Mouse (Mus musculus) mature B cell (primary cell): ENCODE results near the gene Syt16.

Experiments
- in situ Hi-C: fragments of 300-500 bp; cut with MboI; formaldehyde crosslinking; loops from 2 replicates; pipeline ENCODE4 v1.14.3; 2019

Syt16 gene

GRCm38 (mm10) chr12:74105811-74106513 lies 108.5 kb downstream of the Syt16 start:
- in situ Hi-C loops = no loop called here

- in situ Hi-C loops = no loop called here
These were observed 111.2 kb downstream of the Syt16 start for GRCm38 (mm10) chr12:74108663-74109081.

DNA sequence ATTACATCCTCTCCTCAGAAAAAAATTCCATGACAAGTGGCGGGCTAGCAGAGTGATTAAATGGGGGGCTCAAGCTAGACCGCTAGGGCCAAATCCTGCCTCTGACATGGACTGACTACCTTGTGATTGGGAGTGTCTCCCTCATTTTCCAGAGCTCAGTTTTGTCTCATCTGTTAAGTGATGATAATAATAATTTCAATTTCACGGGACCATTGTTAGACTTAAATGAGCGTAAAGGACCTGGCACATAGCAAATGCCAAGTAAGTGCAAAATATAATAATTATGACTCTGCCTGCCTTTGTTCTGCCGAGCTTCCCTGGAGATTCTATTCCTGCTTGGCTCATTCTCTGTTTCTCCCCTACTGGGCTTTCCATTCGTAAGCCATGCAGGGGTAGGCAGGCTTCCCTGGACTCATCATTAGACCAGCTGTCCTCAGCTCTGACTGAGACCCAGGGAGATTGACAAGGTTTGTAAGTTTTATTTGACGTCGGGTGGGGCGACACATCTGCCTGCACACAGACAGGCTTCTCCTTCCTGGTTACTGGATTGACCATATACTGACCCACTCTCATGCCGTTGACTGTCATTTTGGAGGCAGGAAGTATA lies 112.1 kb downstream of the Syt16 start:
- in situ Hi-C loops = no loop called here

DNA sequence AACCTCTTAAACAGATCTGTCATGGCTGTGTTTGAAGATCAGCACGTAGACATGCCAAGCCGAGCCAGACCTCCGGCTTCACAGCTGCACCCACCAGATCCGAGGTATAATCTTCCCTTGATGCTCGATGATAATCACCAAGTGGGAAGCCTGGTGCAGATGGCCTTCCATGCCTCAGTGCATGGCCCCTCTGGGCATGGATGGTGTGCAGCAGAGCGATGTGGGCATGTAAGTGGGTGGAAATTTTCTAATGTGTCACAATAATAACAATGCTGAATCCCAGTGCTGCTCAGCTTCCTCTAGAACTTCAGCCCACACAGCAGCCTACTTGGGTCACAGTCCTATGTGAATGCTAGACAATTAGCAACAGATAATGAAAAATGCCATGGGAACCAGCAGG lies 119.4 kb downstream of the Syt16 start:
- in situ Hi-C loops = no loop called here

DNA sequence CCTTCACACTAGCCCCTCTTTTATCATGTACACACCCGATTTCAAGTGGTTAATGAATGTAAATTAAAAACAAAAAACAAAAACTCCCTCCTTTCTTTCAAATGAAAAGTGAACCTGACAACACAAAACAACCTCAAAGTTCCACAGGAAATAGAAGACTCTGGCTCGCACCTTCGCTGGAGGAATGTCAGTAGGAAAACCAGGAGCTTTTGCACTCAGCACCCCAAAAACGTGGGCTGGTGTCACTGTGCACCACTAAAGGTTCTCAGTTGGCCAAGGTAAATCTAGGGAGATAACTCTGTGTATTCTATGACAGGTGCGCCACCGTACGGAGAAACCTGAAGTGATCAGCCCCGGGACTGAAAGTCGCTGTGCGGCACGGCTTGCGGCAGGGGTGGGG lies 128.3 kb downstream of the Syt16 start:
- in situ Hi-C loops = no loop called here

- in situ Hi-C loops = no loop called here
These were observed 130.8 kb downstream of the Syt16 start for GRCm38 (mm10) chr12:74128229-74128628.

- in situ Hi-C loops = no loop called here
These were observed 134.3 kb downstream of the Syt16 start for GRCm38 (mm10) chr12:74131790-74132189.

GRCm38 (mm10) chr12:74142147-74142546 lies 144.7 kb downstream of the Syt16 start:
- in situ Hi-C loops = no loop called here

DNA sequence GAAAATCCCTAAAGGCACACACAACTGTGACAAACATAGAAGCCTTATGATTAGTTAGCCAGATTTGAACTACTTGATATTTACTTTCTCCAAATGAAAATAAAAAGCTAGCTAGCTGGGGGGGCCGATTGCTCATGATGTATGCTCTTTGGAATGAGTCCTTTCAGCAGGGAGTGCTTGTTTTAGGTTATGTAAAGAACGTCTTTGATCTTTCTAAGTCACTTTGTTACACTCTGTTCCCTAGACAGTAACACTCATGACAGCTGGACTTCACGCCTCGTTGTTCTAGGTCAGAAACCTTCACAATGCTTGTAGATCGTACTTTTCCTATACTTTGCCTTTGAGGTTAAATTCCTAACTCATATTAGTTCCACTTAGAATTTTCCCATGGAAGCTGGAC lies 146.9 kb downstream of the Syt16 start:
- in situ Hi-C loops = no loop called here

GRCm38 (mm10) chr12:74160791-74161190 lies 163.3 kb downstream of the Syt16 start:
- in situ Hi-C loops = no loop called here

DNA sequence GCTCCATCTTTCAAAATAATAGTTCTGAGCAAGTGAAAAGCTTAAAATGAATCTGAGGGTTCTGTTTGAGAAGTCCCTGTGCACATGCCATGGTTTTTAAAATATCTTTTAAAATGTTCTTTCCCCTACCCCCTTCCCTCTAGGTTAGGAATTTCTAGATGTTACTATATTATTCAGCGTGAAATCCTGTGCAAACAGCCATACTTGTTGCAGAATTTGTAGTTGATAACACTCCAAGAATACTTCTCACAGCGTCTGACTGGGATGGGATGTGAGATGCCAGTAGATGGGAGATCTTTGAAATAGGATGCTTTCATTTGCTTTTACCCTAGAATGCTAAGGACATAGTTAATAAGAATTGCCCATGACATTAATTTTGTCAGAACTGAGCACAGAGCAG lies 165.6 kb downstream of the Syt16 start:
- in situ Hi-C loops = no loop called here

GRCm38 (mm10) chr12:74171257-74171656 lies 173.8 kb downstream of the Syt16 start:
- in situ Hi-C loops = no loop called here

DNA sequence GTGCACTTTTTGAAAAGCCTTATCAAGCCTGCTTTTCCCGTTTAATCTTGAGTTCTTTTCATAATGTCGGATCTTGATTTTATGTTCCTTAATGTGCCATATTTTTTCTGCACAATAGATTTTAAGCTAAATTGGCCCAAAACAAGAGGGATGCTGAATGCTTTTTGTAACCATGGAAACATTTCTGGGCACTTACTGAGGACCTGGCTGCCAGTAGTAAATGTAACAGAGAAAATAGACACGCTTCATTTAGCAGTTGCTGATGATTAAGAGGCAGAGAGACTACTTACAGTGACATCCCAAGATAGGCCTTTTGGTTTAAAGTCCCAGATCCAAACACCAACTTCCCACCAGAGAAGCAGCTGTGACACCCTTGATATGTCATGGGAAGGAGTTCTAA lies 176.4 kb downstream of the Syt16 start:
- in situ Hi-C loops = no loop called here

- in situ Hi-C loops = no loop called here
These were observed 187.1 kb downstream of the Syt16 start for GRCm38 (mm10) chr12:74184596-74184995.

DNA sequence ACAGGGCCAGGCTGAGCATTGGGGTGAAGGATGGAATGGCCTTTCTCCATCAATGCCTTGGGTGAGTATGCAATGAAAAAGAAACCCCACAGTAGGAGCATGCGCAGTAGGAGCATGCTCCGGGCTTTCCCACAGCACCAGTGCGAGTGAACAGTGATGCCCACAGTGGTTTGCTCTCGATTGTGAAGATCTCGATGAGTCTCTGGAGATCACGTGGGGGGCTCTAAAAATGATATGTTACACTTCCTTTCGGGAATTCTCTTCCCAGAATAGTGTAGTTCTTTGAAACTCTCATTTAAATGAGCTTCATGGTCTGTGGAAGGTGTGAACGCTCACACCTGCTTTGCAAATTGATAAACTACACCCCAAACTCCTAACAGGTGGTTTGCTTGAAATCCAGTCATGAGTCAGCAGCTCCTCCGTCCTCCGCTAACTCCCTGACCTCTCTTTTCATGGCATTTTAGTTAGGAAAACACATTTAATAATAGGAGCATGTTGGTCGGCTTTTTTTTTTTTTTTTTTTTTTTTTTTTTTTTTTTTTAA lies 190.9 kb downstream of the Syt16 start:
- in situ Hi-C loops = no loop called here

GRCm38 (mm10) chr12:74188815-74189214 lies 191.4 kb downstream of the Syt16 start:
- in situ Hi-C loops = no loop called here

DNA sequence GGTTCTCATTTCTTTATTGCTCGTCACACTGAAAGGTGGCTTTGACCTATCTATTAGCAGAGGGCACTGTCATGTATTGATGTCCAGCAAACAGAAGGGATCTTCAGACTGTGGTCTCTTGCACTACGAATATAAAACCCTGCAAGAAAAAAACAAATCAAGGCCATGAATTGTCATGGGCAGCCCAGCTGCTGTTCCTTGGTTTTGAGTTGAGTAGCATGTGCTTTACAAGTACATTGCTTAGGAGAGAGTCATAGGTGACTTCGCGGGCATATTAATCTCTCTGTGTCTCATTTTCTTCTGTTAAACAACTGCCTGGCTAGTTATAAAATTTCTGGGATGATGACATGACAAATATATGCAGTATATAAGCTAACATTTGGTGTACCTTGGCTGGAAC lies 192.4 kb downstream of the Syt16 start:
- in situ Hi-C loops = no loop called here

DNA sequence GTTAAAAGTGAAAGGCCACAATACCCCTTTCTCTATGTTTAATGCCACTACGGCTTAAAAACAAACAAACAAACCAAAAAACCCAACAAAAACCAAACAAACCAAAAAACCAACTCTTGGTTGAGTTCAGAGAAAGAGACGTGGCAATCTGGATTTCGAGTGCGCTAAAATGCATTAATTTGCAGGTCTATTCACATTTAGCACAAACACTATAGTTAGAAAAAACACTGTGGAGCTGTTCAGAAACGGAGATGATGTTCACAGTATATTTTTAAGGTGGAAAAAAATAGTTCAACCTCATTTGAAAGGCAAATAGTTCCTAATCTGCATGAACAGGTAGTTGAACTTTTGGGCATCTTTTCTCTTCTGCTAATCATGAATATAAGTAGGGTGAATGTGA lies 192.8 kb downstream of the Syt16 start:
- in situ Hi-C loops = no loop called here

- in situ Hi-C loops = no loop called here
These were observed 195.1 kb downstream of the Syt16 start for GRCm38 (mm10) chr12:74192552-74192951.

DNA sequence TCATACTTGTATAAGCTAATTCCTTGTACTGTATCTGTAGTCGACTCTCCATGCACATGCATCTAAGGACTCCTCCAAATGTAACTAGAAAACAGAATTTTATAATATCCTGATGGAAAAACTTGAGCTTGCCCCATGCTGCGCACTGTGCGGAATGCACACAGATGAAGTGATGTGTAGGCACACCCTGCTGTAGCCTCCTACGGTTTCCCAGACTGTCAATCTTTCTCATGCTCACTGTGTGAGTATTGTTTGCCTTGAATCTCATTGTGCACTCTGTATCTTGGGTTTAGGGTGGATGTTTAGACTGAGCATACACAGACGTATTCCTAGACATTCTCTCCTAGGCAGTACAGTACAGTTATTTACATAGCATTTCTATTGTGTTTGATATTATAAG lies 203.9 kb downstream of the Syt16 start:
- in situ Hi-C loops = no loop called here

DNA sequence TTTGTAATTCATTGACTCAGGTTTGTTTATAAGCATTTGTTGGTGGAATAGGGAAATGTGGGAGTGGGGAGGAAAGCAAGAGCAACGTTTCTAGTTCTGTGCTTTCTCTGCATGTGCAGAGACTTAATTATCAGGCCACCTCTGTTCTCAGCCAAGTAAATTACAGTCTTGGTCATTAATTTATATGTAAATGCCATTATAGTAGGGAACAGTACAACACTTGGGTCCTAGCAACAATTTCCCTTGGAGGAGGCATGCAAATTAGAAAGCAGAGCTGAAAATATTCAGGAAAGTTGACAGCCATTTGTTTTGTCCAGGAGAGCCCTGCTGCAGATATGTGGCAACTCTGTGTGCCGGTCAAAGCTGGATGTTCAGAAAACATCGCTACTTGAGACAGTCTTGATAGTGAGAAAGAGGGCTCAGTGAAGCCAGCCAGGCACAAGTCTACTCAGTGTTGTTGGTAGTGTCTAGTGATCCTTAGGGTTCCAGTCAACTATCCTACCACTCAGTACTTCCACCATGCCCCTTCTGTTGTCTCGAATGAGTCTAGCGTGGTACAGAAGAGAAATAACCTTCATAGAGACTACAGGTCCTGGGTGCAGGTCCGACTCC lies 205.1 kb downstream of the Syt16 start:
- in situ Hi-C loops = no loop called here

DNA sequence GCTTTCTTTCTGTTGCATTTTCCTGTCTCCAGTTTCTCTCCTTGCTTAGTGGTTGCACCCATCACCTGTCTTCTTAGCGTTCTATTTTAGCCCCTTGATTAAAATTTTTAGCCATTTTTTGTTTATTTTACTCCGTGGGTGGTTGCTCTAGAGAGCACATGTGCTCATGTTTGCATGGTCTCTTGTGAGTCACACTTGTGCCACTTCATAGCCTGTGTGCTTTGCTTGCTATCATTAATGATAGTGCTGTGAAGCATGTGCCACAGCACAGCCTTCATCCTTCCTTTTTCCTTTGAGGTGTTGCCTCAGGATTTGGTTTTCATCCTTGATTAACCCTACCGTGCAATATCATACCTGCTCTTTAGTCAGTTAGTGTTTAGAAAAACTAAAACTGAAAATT lies 214.7 kb downstream of the Syt16 start:
- in situ Hi-C loops = no loop called here

DNA sequence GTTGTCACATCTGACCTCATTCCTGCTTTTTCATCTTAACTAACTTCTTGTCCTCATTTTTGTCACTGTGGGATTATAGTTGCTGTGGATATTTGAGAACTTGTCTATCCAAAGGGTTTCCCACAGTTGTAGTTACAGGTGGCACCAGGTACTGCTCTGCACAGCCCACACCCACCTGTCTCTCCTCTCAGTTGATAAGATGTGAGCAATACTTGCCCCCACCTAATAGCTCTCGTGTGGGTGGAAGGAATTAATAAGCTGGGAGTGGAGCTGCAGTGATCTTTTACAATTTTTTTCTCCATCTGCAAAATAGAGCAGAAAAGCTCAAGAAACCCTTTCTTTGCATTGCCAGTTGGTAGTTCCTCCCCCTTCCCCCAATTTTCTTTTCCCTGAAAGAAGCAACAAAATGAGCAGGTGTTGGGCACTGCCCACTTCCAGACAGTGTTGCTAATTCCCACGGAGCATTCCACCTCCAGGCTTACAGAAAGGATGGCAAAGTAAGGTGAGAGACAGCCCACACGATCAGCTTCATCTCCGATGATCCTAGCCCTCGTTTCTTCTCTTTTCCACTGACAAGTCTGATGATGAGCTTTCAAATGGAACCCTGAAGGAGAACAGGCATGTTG lies 218.8 kb downstream of the Syt16 start:
- in situ Hi-C loops = no loop called here
